Mouse (Mus musculus) neural tube, embryonic 11.5 days (tissue): ENCODE results near the gene Sec24c. TPM values are rescaled to one million over a fixed set of nuclear protein-coding genes. Genes with fewer than 3 reads are reported as not detected.

ENCODE experiments used
- ATAC-seq: fragments of 200-750 bp; cut with Nextera tagmentation; 2 replicates; pipeline ENCODE4 v1.8.0; 2017; ENCODE audit warnings: moderate number of reproducible peaks, mild to moderate bottlenecking, moderate TSS enrichment, moderate library complexity; ENCODE audit not compliant: insufficient read depth, low FRiP score, low TSS enrichment
- DNase-seq: peaks from one replicate; pipeline ENCODE4 v3.0.0-alpha.2; 2015; ENCODE audit warnings: low spot score
- H3K27ac ChIP-seq: fragments of 300-500 bp; sonication (generic); 2 replicates; pipeline ENCODE4 v1.5.1; 2014; ENCODE audit warnings: low read depth, mild to moderate bottlenecking, low read length
- H3K27me3 ChIP-seq: fragments of 300-500 bp; sonication (generic); 2 replicates; pipeline ENCODE4 v1.6.1; 2014; ENCODE audit warnings: mild to moderate bottlenecking, low read length, mixed read lengths; ENCODE audit not compliant: control insufficient read depth, insufficient read depth
- H3K36me3 ChIP-seq: fragments of 300-500 bp; sonication (generic); 2 replicates; pipeline ENCODE4 v1.6.1; 2014; ENCODE audit warnings: mild to moderate bottlenecking, low read length, moderate library complexity, mixed read lengths; ENCODE audit not compliant: control insufficient read depth, insufficient read depth
- H3K4me1 ChIP-seq: fragments of 300-500 bp; sonication (generic); 2 replicates; pipeline ENCODE4 v1.6.1; 2014; ENCODE audit warnings: low read length, mixed read lengths; ENCODE audit not compliant: control insufficient read depth, insufficient read depth
- H3K4me2 ChIP-seq: fragments of 300-500 bp; sonication (generic); 2 replicates; pipeline ENCODE4 v1.6.1; 2014; ENCODE audit warnings: low read depth, mild to moderate bottlenecking, moderate library complexity
- H3K4me3 ChIP-seq: fragments of 300-500 bp; sonication (generic); 2 replicates; pipeline ENCODE4 v1.5.1; 2014; ENCODE audit warnings: low read depth, low read length
- H3K9ac ChIP-seq: fragments of 300-500 bp; sonication (generic); 2 replicates; pipeline ENCODE4 v1.6.1; 2014; ENCODE audit warnings: mild to moderate bottlenecking, low read length
- H3K9me3 ChIP-seq: fragments of 300-500 bp; sonication (generic); 2 replicates; pipeline ENCODE4 v1.6.1; 2016; ENCODE audit warnings: low read length; ENCODE audit not compliant: control insufficient read depth
- WGBS: fragments of 180-500 bp; shearing (Covaris S2); extraction: QIAGEN DNeasy Blood & Tissue Kit; methylation state at CpG from one replicate; pipeline ENCODE4 v1.1.7; 2014; 5-methylcytosine and 5-hydroxymethylcytosine counted together
- polyA plus RNA-seq: library from polyadenylated mRNA; unstranded; fragments of >200 nt; fragmentation: Nextera tagmentation; extraction: Ambion mirVana; gene quantifications from 2 replicates; pipeline ENCODE4 v1.2.1, GENCODE M21; 2014

Sec24c gene
- polyA plus RNA-seq, 1 experiment from 2014 or later: 95.8 TPM

DNA sequence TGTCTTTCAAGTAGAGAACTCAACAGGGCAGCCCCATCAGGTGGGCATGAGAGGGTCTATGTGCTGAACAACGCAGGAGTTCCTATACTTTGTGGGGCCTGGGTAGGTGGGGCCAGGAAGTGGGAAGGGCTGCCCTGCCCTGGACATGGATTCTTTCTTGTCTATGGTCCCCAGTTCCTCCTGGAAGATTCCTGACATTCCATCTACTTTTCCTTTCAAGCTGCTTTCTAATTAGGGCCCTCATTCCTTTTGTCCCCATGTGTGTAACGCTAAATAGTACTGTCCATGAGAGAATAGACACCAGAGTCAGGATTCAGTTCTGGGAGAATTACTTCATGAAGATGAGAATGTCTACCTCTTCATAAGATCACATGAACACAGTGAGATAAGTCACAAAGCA is 10.5 kb upstream of the Sec24c start:
- Histone ChIP-seq H3K36me3 (no peaks in the 10 kb centered on the region), H3K4me1 (peaks cover 6% of the 10 kb centered on the region; the same call in 1 of the 2 replicates), H3K4me2 (no peak overlapping the region), H3K27ac (no peak overlapping the region), H3K4me3 (no peak overlapping the region), H3K9ac (no peak overlapping the region), H3K27me3 (0 out of 2 replicates have a peak, but pooled peaks cover 2% of the 10 kb centered on the region), H3K9me3 (no peaks in the 10 kb centered on the region)
- no peak for ATAC-seq
- no peak for DNase-seq
- 67% methylated on average over 2 of the region's 2 CpGs for WGBS

GRCm38 (mm10) chr14:20664436-20664835 is 9.7 kb upstream of the Sec24c start:
- Histone ChIP-seq H3K4me3 (no peak overlapping the region), H3K27me3 (0 out of 2 replicates have a peak, but pooled peaks cover 2% of the 10 kb centered on the region), H3K4me1 (peaks cover 6% of the 10 kb centered on the region; the same call in 1 of the 2 replicates), H3K27ac (no peak overlapping the region), H3K9ac (no peak overlapping the region), H3K9me3 (no peaks in the 10 kb centered on the region), H3K36me3 (no peaks in the 10 kb centered on the region), H3K4me2 (no peak overlapping the region)
- DNase-seq (no peak), ATAC-seq (no peak)
- WGBS: 56% methylated on average over 3 of the region's 3 CpGs

DNA sequence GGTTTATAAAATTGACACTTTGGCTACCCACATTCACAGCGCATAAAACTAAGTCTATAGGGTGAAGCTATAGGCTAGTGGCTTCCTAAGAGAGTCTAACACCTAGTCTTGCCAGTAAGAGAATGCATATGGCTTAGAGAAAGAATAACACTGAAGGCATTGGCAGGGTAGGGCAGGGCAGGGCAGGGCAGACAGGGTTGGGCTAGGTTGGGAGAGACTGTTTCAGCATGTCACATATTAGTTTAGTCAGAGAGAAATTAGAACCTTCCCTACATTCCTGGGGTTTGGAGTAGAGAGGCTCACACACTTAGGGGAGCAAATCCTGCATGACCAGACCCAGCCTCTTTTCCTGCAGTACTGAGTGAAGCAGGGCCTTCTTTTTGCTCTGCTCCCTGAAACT is 6.6 kb upstream of the Sec24c start:
- Histone ChIP-seq H3K4me2 (no peak overlapping the region), H3K9ac (no peak overlapping the region), H3K9me3 (no peaks in the 10 kb centered on the region), H3K4me3 (no peak overlapping the region), H3K27ac (no peak overlapping the region), H3K4me1 (no peaks in the 10 kb centered on the region), H3K36me3 (no peaks in the 10 kb centered on the region), H3K27me3 (0 out of 2 replicates have a peak, but pooled peaks cover 2% of the 10 kb centered on the region)
- DNase-seq (no peak), ATAC-seq (no peak)
- 79% methylated on average over 1 of the region's 1 CpGs for WGBS

- H3K4me3 ChIP-seq: no peak within 1 kb of the TSS
- H3K9me3 ChIP-seq: no peaks in the 10 kb centered on the region
- H3K4me1 ChIP-seq: no peaks in the 10 kb centered on the region
- H3K27me3 ChIP-seq: 0 out of 2 replicates have a peak, but pooled peaks cover 2% of the 10 kb centered on the region
- H3K36me3 ChIP-seq: no peaks in the 10 kb centered on the region
- no peak for ATAC-seq
- no peak within 1 kb of the TSS for H3K9ac ChIP-seq
- 85% methylated on average over 8 of the region's 8 CpGs for WGBS
- H3K27ac ChIP-seq: no peak within 1 kb of the TSS
- DNase-seq: no peak
- H3K4me2 ChIP-seq: no peak within 1 kb of the TSS
These were observed 5.8 kb upstream of the Sec24c start, which contains the start of gene Synpo2l for GRCm38 (mm10) chr14:20668154-20668810. TSS of gene Synpo2l (minus strand) at chr14:20668354.

DNA sequence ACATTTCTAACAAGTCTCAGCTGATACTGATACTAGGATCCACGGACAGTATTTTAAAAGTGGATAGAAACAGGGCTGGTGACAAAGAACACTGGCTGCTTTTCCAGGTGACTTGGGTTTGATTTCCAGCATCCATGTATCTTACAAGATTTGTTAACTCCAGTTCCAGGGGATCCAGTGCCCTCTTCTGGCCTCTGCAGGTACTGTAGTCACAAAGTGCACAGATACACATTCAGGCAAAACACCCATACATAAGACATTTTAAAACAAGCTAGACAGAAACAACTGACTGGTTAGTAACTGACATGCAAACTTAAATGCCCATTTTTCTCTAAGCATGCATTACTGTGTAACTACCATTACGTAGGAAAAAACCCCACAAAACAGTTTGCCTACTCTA is 1.1 kb upstream of the Sec24c start:
- ATAC-seq (no peak), DNase-seq (peak; percentile 47)
- peaks cover 8% of the 10 kb centered on the region for H3K36me3 ChIP-seq
- no peaks in the 10 kb centered on the region for H3K4me1 ChIP-seq
- no peak overlapping the region for H3K4me3 ChIP-seq
- 88% methylated on average over 2 of the region's 2 CpGs for WGBS
- H3K27me3 ChIP-seq: no peaks in the 10 kb centered on the region
- no peaks in the 10 kb centered on the region for H3K9me3 ChIP-seq
- H3K4me2 ChIP-seq: no peak overlapping the region
- no peak overlapping the region for H3K27ac ChIP-seq
- H3K9ac ChIP-seq: no peak overlapping the region

- H3K4me1 ChIP-seq: no peaks in the 10 kb centered on the region
- peaks cover 12% of the 10 kb centered on the region for H3K36me3 ChIP-seq
- H3K9me3 ChIP-seq: no peaks in the 10 kb centered on the region
- peak overlapping the region; percentile 79 for H3K4me3 ChIP-seq
- H3K27ac ChIP-seq: no peak overlapping the region; the same call in 1 of the 2 replicates
- H3K27me3 ChIP-seq: no peaks in the 10 kb centered on the region
- 13% methylated on average over 13 of the region's 13 CpGs for WGBS
- DNase-seq (peak; percentile 30), ATAC-seq (peak; percentile 78)
- peak overlapping the region; percentile 57 for H3K4me2 ChIP-seq
- peak overlapping the region; percentile 39 for H3K9ac ChIP-seq
These were observed 409 bp upstream of the Sec24c start for GRCm38 (mm10) chr14:20673735-20674063.

DNA sequence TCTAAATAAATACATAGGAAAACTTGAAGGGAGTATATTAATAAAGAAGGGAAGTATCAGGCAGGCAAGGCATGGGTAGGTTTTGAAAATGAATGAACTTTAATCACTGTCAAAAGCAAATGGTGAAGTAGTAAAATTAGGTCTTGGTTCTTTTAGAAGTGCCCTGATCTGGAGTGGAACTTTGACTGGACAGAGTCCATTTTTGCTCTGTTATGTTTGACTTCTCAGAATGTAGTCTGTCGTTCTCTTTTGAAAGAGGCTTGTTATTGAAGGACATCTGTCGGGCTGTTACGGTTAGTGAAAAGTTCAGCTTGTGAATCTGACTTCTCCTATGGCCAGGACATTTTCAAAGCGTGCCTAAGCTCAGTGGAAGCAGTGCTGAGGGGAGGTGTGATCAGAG is 3.8 kb downstream of the Sec24c start:
- 94% methylated on average over 4 of the region's 4 CpGs for WGBS
- peaks cover 28% of the 10 kb centered on the region for H3K36me3 ChIP-seq
- H3K4me2 ChIP-seq: no peak overlapping the region
- H3K9me3 ChIP-seq: no peaks in the 10 kb centered on the region
- H3K4me3 ChIP-seq: no peak overlapping the region
- DNase-seq (no peak), ATAC-seq (no peak)
- H3K4me1 ChIP-seq: no peaks in the 10 kb centered on the region
- no peaks in the 10 kb centered on the region for H3K27me3 ChIP-seq
- H3K9ac ChIP-seq: no peak overlapping the region
- H3K27ac ChIP-seq: no peak overlapping the region

DNA sequence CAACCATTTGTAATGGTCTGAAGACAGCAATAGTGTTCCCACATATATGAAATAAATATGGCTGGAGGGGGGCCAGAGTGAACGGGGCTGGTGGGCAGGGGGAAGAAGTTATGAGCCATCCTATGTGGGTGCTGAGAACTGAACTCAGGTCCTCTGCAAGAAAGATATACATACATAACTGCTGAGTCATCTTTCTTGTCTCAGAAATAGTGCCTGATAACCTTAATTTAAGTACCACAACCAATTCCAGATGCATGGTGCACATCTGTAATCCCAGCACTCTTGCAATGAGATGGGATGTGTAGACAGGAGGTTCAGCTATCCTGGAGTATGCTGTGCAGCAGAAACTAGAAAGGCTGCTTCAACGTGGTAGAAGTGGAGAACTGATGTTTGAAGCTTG is 7.6 kb downstream of the Sec24c start:
- ATAC-seq (no peak), DNase-seq (no peak)
- no peaks in the 10 kb centered on the region for H3K27me3 ChIP-seq
- peaks cover 36% of the 10 kb centered on the region for H3K36me3 ChIP-seq
- no peaks in the 10 kb centered on the region for H3K9me3 ChIP-seq
- H3K4me3 ChIP-seq: no peak overlapping the region
- WGBS: 91% methylated on average over 2 of the region's 2 CpGs
- H3K4me1 ChIP-seq: no peaks in the 10 kb centered on the region
- no peak overlapping the region for H3K27ac ChIP-seq
- H3K9ac ChIP-seq: no peak overlapping the region
- H3K4me2 ChIP-seq: no peak overlapping the region

DNA sequence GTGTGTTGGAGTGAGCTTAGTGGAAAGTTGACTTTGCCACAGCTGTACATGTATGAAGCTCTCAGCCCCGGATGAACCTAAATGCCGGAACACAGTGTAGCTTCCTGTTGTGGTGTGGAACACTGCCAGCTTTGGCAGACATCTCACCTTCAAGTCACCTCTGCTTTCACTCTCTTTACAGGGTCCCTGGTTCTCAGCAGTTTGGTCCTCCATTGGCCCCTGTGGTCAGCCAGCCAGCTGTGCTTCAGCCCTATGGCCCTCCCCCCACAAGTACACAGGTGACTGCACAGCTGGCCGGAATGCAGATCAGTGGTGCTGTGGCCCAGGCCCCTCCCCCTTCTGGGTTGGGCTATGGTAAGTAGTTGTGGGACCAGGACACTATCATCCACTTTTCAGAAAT is 8.4 kb downstream of the Sec24c start:
- Histone ChIP-seq H3K4me1 (no peaks in the 10 kb centered on the region), H3K27me3 (no peaks in the 10 kb centered on the region), H3K4me3 (no peak overlapping the region), H3K9ac (no peak overlapping the region), H3K36me3 (peaks cover 40% of the 10 kb centered on the region), H3K9me3 (no peaks in the 10 kb centered on the region), H3K4me2 (no peak overlapping the region), H3K27ac (no peak overlapping the region)
- DNase-seq (no peak), ATAC-seq (no peak)
- WGBS: 87% methylated on average over 3 of the region's 3 CpGs
